8 mouse cellular contexts compared by ENCODE assay signal in the genomic region with DNA sequence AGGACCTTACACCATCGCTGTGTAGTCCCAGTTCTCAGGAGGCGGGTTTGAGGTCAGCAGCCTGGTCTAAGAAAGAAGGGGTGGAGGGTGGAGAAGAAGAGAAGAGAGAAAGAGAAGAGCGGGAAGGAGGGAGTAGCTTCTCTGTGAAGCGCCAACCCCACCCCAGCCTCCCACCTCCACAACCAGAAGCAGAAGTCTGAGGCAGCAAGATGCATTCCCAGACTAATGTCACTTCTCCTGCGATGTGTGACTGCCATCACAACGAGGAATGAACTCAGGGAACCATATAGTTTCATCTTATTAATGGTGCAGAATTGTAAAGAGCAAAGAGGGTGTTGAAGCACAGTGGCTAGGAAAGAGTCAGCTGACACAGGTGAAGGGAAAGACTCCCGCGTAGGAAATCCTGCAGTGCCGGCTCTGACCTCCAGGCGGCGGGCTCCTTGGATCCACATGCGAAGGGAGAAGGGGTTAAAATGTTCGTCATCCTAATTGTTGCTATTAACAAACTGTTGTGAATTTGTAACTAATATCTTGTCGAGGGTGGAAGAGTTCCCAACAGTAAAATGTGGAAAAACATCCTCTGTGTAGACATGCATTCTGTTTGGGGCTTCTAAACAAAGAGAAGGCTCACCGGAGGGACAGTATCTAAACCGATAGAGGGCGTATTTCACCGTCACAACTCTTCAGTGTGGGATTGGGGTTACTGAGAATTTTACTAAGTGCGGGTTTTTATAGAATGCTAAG. TPM values are rescaled to one million over a fixed set of nuclear protein-coding genes. Genes with fewer than 3 reads are reported as not detected.
DNase-seq lines count a peak whose midpoint lies in the region; ATAC-seq and TF ChIP-seq lines count a peak whose summit lies in the region.

No protein-coding gene starts in this region.

- TF ChIP-seq RAD21 in MEL (IDR thresholded peaks at IDR 0.05; ENCODE audit: low read depth, low read length): no peak

- H3K36me3 ChIP-seq in MEL (ENCODE audit: control insufficient read depth in 1 of 2, insufficient read depth in 2 of 2, low read length in 2 of 2): no peaks in the 10 kb centered on the region; a peak in 1 of 4 replicates
- no peaks in the 10 kb centered on the region for H3K36me3 ChIP-seq in forebrain, embryonic 10.5 days (replicated peaks)
- H3K36me3 ChIP-seq in liver, postnatal 0 days (replicated peaks; ENCODE audit: insufficient read depth, low read length): no peaks in the 10 kb centered on the region
- H3K36me3 ChIP-seq in neural tube, embryonic 13.5 days: no peaks in the 10 kb centered on the region
- no peaks in the 10 kb centered on the region for H3K36me3 ChIP-seq in thymus, adult 2 months (ENCODE audit: control insufficient read depth, insufficient read depth, low read length)

- 0 out of 4 replicates have a peak, but pooled peaks cover 0 to 4% of the 10 kb centered on the region in 2 experiments for H3K4me1 ChIP-seq in MEL (ENCODE audit: control insufficient read depth in 1 of 2, insufficient read depth in 2 of 2, low read length in 2 of 2)
- H3K4me1 ChIP-seq in forebrain, embryonic 10.5 days: peaks cover 5% of the 10 kb centered on the region
- H3K4me1 ChIP-seq in liver, postnatal 0 days (ENCODE audit: insufficient read depth): no peaks in the 10 kb centered on the region
- H3K4me1 ChIP-seq in neural tube, embryonic 13.5 days (replicated peaks): 0 out of 2 replicates have a peak, but pooled peaks cover 4% of the 10 kb centered on the region
- H3K4me1 ChIP-seq in thymus, adult 2 months (replicated peaks; ENCODE audit: control insufficient read depth, insufficient read depth, low read length): no peaks in the 10 kb centered on the region

- no peaks in the 10 kb centered on the region for H3K79me2 ChIP-seq in MEL (ENCODE audit: control insufficient read depth, insufficient read depth, low read length, poor library complexity)

- no peak overlapping the region for H3K9ac ChIP-seq in MEL (ENCODE audit: control insufficient read depth, low read depth, low read length, poor library complexity, severe bottlenecking)
- no peak overlapping the region for H3K9ac ChIP-seq in liver, postnatal 0 days (replicated peaks)
- H3K9ac ChIP-seq in neural tube, embryonic 13.5 days: peak overlapping the region; percentile 56

- intact Hi-C loops in heart, postnatal 10 days (cut with DNase I): loop anchor here (10.0 kb wide), 1 partner anchor 500 kb away; no protein-coding TSS in a partner anchor

- DNase-seq in MEL (ENCODE audit: low read depth, low spot score): peak; percentile 71
- peak; percentile 59 for DNase-seq in c-Kit-positive CD71-positive TER-119-positive erythroid progenitor cells, embryonic 14.5 days (ENCODE audit: low spot score)
- peak; percentile 65 for DNase-seq in forebrain, embryonic 10.5 days (ENCODE audit: extremely low spot score, low spot score)
- DNase-seq in heart, postnatal 10 days: peak; percentile 49 to 80
- peak; percentile 84 to 85 for DNase-seq in kidney, postnatal 4 days
- DNase-seq in liver, postnatal 0 days: peak; percentile 73
- peak; percentile 73 for DNase-seq in thymus, adult 2 months

- H3K9me3 ChIP-seq in MEL (replicated peaks; ENCODE audit: insufficient read depth, low read length): no peaks in the 10 kb centered on the region
- no peaks in the 10 kb centered on the region for H3K9me3 ChIP-seq in forebrain, embryonic 10.5 days
- H3K9me3 ChIP-seq in liver, postnatal 0 days (ENCODE audit: low read length): no peaks in the 10 kb centered on the region
- H3K9me3 ChIP-seq in neural tube, embryonic 13.5 days: no peaks in the 10 kb centered on the region

- H3K4me3 ChIP-seq in MEL (ENCODE audit: control insufficient read depth in 1 of 2, insufficient read depth in 1 of 2, low read depth in 2 of 2, low read length in 2 of 2): peak overlapping the region; percentile 41 to 61
- peak overlapping the region; percentile 39 for H3K4me3 ChIP-seq in forebrain, embryonic 10.5 days
- peak overlapping the region; percentile 30 for H3K4me3 ChIP-seq in liver, postnatal 0 days (ENCODE audit: low read depth, low read length)
- H3K4me3 ChIP-seq in neural tube, embryonic 13.5 days: peak overlapping the region; percentile 31
- no peak overlapping the region for H3K4me3 ChIP-seq in thymus, adult 2 months (ENCODE audit: control insufficient read depth, insufficient read depth, low read length)

- no peak for TF ChIP-seq POLR2A in MEL (IDR thresholded peaks at IDR 0.05; ENCODE audit: control insufficient read depth in 1 of 2, insufficient read depth in 1 of 2, low read depth in 1 of 2, low read length in 2 of 2, poor library complexity in 1 of 2)
- no peak for TF ChIP-seq POLR2A in thymus, adult 2 months (IDR thresholded peaks at IDR 0.05; ENCODE audit: control insufficient read depth, extremely low read depth, insufficient read depth, low read length, poor library complexity)

- 20% methylated on average over 19 of the region's 19 CpGs for WGBS in forebrain, embryonic 10.5 days
- 21% methylated on average over 19 of the region's 19 CpGs for WGBS in liver, postnatal 0 days (ENCODE audit: insufficient replicate concordance)
- WGBS in neural tube, embryonic 13.5 days: 21% methylated on average over 19 of the region's 19 CpGs
- 21% methylated on average over 19 of the region's 19 CpGs for WGBS in thymus, adult 2 months

- TF ChIP-seq EP300 in MEL (IDR thresholded peaks at IDR 0.05; ENCODE audit: low read depth in 1 of 2, low read length in 2 of 2): no peak
- TF ChIP-seq EP300 in liver, postnatal 0 days (IDR thresholded peaks at IDR 0.05; ENCODE audit: low read depth): no peak

- peak; percentile 53 for ATAC-seq in liver, postnatal 0 days
- peak; percentile 64 for ATAC-seq in neural tube, embryonic 13.5 days (ENCODE audit: low read depth)

- TF ChIP-seq CTCF in MEL (IDR thresholded peaks at IDR 0.05 in 2 of 3, conservative IDR thresholded peaks at IDR 0.05 in 1 of 3; ENCODE audit: control insufficient read depth in 1 of 3, insufficient read depth in 1 of 3, low read depth in 2 of 3, low read length in 3 of 3, poor library complexity in 1 of 3, severe bottlenecking in 1 of 3): peak; percentile 65 to 91 (median 91)
- peak; percentile 81 for TF ChIP-seq CTCF in liver, postnatal 0 days (IDR thresholded peaks at IDR 0.05; ENCODE audit: low read depth)
- TF ChIP-seq CTCF in thymus, adult 2 months (IDR thresholded peaks at IDR 0.05; ENCODE audit: borderline replicate concordance, control insufficient read depth, extremely low read depth, insufficient read depth, low read length, poor library complexity): peak; percentile 77; the same call in 1 of the 2 replicates

- H3K27ac ChIP-seq in MEL (ENCODE audit: control insufficient read depth, low read depth, low read length): no peak overlapping the region
- H3K27ac ChIP-seq in forebrain, embryonic 10.5 days: no peak overlapping the region
- no peak overlapping the region for H3K27ac ChIP-seq in liver, postnatal 0 days (ENCODE audit: low read depth)
- H3K27ac ChIP-seq in neural tube, embryonic 13.5 days (replicated peaks): no peak overlapping the region
- H3K27ac ChIP-seq in thymus, adult 2 months (ENCODE audit: control insufficient read depth, insufficient read depth, low read length): no peak overlapping the region

- H3K4me2 ChIP-seq in liver, postnatal 0 days (ENCODE audit: low read depth, low read length): peak overlapping the region; percentile 66
- H3K4me2 ChIP-seq in neural tube, embryonic 13.5 days: peak overlapping the region; percentile 58

- H3K27me3 ChIP-seq in MEL (ENCODE audit: control insufficient read depth in 1 of 2, insufficient read depth in 2 of 2, low read length in 2 of 2): no peaks in the 10 kb centered on the region
- peaks cover 28% of the 10 kb centered on the region for H3K27me3 ChIP-seq in forebrain, embryonic 10.5 days (ENCODE audit: poor library complexity, severe bottlenecking)
- H3K27me3 ChIP-seq in liver, postnatal 0 days (ENCODE audit: insufficient read depth, low read length): no peaks in the 10 kb centered on the region
- H3K27me3 ChIP-seq in neural tube, embryonic 13.5 days: peaks cover 13% of the 10 kb centered on the region; the same call in 1 of the 2 replicates
- H3K27me3 ChIP-seq in thymus, adult 2 months (ENCODE audit: control insufficient read depth, insufficient read depth, low read length): no peaks in the 10 kb centered on the region

TF ChIP-seq in MEL, 35 proteins besides CTCF, POLR2A, EP300 and RAD21 (continues in another document):
- TF ChIP-seq SIN3A (IDR thresholded peaks at IDR 0.05; ENCODE audit: low read length) (0 out of 2 replicates have a peak, but pooled peaks have one; percentile 28), ETS1 (IDR thresholded peaks at IDR 0.05; ENCODE audit: low read depth, low read length) (no peak), MAX (IDR thresholded peaks at IDR 0.05; ENCODE audit: low read length) (no peak), USF2 (IDR thresholded peaks at IDR 0.05; ENCODE audit: borderline replicate concordance in 1 of 2, insufficient read depth in 1 of 2, low read depth in 1 of 2, low read length in 2 of 2) (no peak), TAL1 (IDR thresholded peaks at IDR 0.05; ENCODE audit: low read length) (no peak), ZNF384 (IDR thresholded peaks at IDR 0.05; ENCODE audit: low read depth, low read length) (no peak), TCF12 (IDR thresholded peaks at IDR 0.05; ENCODE audit: low read depth, low read length) (no peak), POLR2AphosphoS2 (IDR thresholded peaks at IDR 0.05; ENCODE audit: low read length) (no peak), USF1 (IDR thresholded peaks at IDR 0.05; ENCODE audit: low read depth, low read length) (peak; percentile 67), MYB (IDR thresholded peaks at IDR 0.05; ENCODE audit: low read depth, low read length) (no peak)

RNA-seq across cellular contexts. Expression of a gene that starts 31.1 kb away (rescaled TPM):
- not detected in 2 replicates for total RNA-seq in MEL (2012; rRNA removed)
- polyA plus RNA-seq in MEL (2012; ENCODE audit: insufficient read depth in 1 of 2, insufficient read length in 2 of 2, low read depth in 1 of 2, low replicate concordance in 2 of 2, missing spikeins in 1 of 2): not detected
- polyA plus RNA-seq in forebrain, embryonic 10.5 days (2016; fragmentation: Nextera tagmentation; extraction: Ambion mirVana): not detected in 2 replicates
- total RNA-seq in heart, postnatal 10 days (2021): not detected
- not detected in 2 replicates for polyA plus RNA-seq in liver, postnatal 0 days (2015; fragmentation: Nextera tagmentation; extraction: Ambion mirVana)
- polyA plus RNA-seq in neural tube, embryonic 13.5 days (2015; fragmentation: Nextera tagmentation; extraction: Ambion mirVana): 0.92 and 1.2 TPM in 2 replicates
- 0.28 and 0.32 TPM in 2 replicates for polyA plus RNA-seq in thymus, adult 2 months (2012; rRNA removed)

RNA-seq across cellular contexts. Expression of a gene that starts 43.2 kb away (rescaled TPM):
- total RNA-seq in MEL (2012; rRNA removed): 14.8 and 14.9 TPM in 2 replicates
- 10 to 100 TPM in 1 of 2 experiments, not detected in 1; 18.2 TPM for polyA plus RNA-seq in MEL (2012; ENCODE audit: insufficient read depth in 1 of 2, insufficient read length in 2 of 2, low read depth in 1 of 2, low replicate concordance in 2 of 2, missing spikeins in 1 of 2)
- 15.2 and 16.1 TPM in 2 replicates for polyA plus RNA-seq in forebrain, embryonic 10.5 days (2016; fragmentation: Nextera tagmentation; extraction: Ambion mirVana)
- total RNA-seq in heart, postnatal 10 days (2021): 10 to 100 TPM; 39.0 to 50.1 TPM
- polyA plus RNA-seq in liver, postnatal 0 days (2015; fragmentation: Nextera tagmentation; extraction: Ambion mirVana): 9.9 and 10.2 TPM in 2 replicates
- 11.4 and 11.7 TPM in 2 replicates for polyA plus RNA-seq in neural tube, embryonic 13.5 days (2015; fragmentation: Nextera tagmentation; extraction: Ambion mirVana)
- polyA plus RNA-seq in thymus, adult 2 months (2012; rRNA removed): 15.6 and 20.6 TPM in 2 replicates
